In the genomic region with DNA sequence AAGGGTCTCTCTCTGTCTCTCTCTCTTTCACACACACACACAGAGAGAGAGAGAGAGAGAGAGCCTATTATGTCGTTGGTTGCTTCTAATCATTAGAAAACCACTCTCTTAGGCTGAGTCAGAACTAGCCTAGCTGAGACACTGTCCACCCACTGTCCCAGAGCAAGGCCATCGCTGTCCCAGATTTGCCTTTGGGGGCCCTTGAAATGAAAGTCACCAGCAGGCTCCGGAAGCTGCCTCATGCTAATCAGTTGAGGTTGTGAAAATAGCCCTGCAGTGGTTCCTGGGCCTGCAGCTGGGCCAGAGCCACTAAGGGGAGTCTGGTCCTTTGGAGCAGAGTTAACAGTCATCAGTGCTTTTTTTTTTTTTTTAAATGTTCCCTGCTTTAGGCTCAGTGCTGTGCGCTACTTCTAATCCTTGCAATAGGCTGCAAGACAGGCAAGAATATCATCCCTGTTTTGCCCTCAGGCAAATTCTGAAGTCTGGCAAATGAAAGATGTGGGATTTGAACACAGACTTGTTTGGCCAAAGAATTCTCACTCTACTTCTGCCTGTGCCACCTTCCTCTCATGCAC, we compare ENCODE assay signal across 32 mouse cellular contexts.
DNase-seq lines count a peak whose midpoint lies in the region; ATAC-seq lines count a peak whose summit lies in the region.
"Had no signal": no experiment of that assay in that cellular context is flagged by ENCODE, and none has a peak within 500 bp of the region (broad histone marks: within the 10 kb centered on the region; RNA-seq: fewer than 3 reads in every experiment).

No protein-coding gene starts in this region.

- no peak overlapping the region for H3K4me2 ChIP-seq in heart, embryonic 14.5 days (ENCODE audit: low read length)
- H3K4me2 ChIP-seq: embryonic facial prominence, embryonic 13.5 days; forebrain, embryonic 15.5 days; hindbrain, embryonic 13.5 days; limb, embryonic 12.5 days; liver, embryonic 15.5 days; lung, embryonic 14.5 days; midbrain, embryonic 15.5 days had no signal

- H3K9ac ChIP-seq in heart, embryonic 14.5 days (ENCODE audit: low read length), result no peak overlapping the region
- H3K9ac ChIP-seq: embryonic facial prominence, embryonic 13.5 days; forebrain, embryonic 15.5 days; hindbrain, embryonic 13.5 days; limb, embryonic 12.5 days; liver, embryonic 15.5 days; lung, embryonic 14.5 days; midbrain, embryonic 15.5 days had no signal

- WGBS in heart, embryonic 14.5 days, result 29% methylated on average over 4 of the region's 4 CpGs

- ATAC-seq in heart, embryonic 14.5 days (ENCODE audit: insufficient number of reproducible peaks, insufficient read depth, low FRiP score, low read depth), result no peak
- no peak for ATAC-seq in megakaryocyte-erythroid progenitor cell, adult 5-6 weeks (replicated peaks; ENCODE audit: low FRiP score, low TSS enrichment, poor library complexity, severe bottlenecking)
- ATAC-seq: activated CD4-positive, CD25-positive, alpha-beta regulatory T cell, adult 4 months; CD4-positive, CD25-positive, alpha-beta regulatory T cell, adult 4 months; forebrain, embryonic 15.5 days; intestine, embryonic 16.5 days; midbrain, embryonic 15.5 days had no signal

- peak; percentile 86 for DNase-seq in adrenal gland, adult 2 months
- no peak for DNase-seq in adrenal gland, adult 18-20 months (ENCODE audit: low spot score in 2 of 2)
- no peak for DNase-seq in heart, adult 9 months (ENCODE audit: low spot score in 2 of 2)
- DNase-seq in 416B (ENCODE audit: low read depth), result peak; percentile 24
- DNase-seq in adrenal gland, adult 8-10 months, result peak; percentile 79
- no peak for DNase-seq in kidney, postnatal 36 days
- DNase-seq: cerebellum, adult 11-12 months; cerebellum, adult 9-11 months; gastrocnemius, postnatal 25 days; heart, postnatal 10 days; kidney, adult 8-10 months; kidney, postnatal 10 days; lung, embryonic 14.5 days; lung, postnatal 14 days; right cerebral cortex, postnatal 25 days; thymus, adult 18-20 months; thymus, postnatal 25 days had no signal

- H3K4me1 ChIP-seq in heart, embryonic 14.5 days (ENCODE audit: control insufficient read depth in 2 of 2, insufficient read depth in 2 of 2, low read length in 2 of 2), result peaks cover 39 to 58% of the 10 kb centered on the region in 2 experiments

- no peaks in the 10 kb centered on the region for H3K36me3 ChIP-seq in heart, embryonic 14.5 days (ENCODE audit: control insufficient read depth, insufficient read depth, low read length)
- H3K36me3 ChIP-seq: embryonic facial prominence, embryonic 13.5 days; forebrain, embryonic 10.5 days; forebrain, embryonic 15.5 days; hindbrain, embryonic 13.5 days; limb, embryonic 12.5 days; liver, embryonic 15.5 days; midbrain, embryonic 10.5 days; midbrain, embryonic 15.5 days had no signal

- no peak overlapping the region for H3K4me3 ChIP-seq in heart, embryonic 14.5 days (ENCODE audit: control insufficient read depth in 1 of 2, insufficient read depth in 1 of 2, low read depth in 1 of 2, low read length in 2 of 2)
- H3K4me3 ChIP-seq: embryonic facial prominence, embryonic 13.5 days; forebrain, embryonic 10.5 days; forebrain, embryonic 15.5 days; hindbrain, embryonic 13.5 days; left cerebral cortex, adult 2 months; limb, embryonic 12.5 days; liver, embryonic 15.5 days; midbrain, embryonic 10.5 days; midbrain, embryonic 15.5 days had no signal

- H3K9me3 ChIP-seq in heart, embryonic 14.5 days (ENCODE audit: control insufficient read depth, low read length), result no peaks in the 10 kb centered on the region
- H3K9me3 ChIP-seq: embryonic facial prominence, embryonic 13.5 days; forebrain, embryonic 10.5 days; forebrain, embryonic 15.5 days; hindbrain, embryonic 13.5 days; limb, embryonic 12.5 days; liver, embryonic 15.5 days; midbrain, embryonic 10.5 days; midbrain, embryonic 15.5 days had no signal

- peak overlapping the region; percentile 57 to 87 for H3K27ac ChIP-seq in heart, embryonic 14.5 days (replicated peaks in 1 of 2; ENCODE audit: control insufficient read depth in 1 of 2, insufficient read depth in 1 of 2, low read depth in 2 of 2, low read length in 2 of 2)
- H3K27ac ChIP-seq: embryonic facial prominence, embryonic 13.5 days; forebrain, embryonic 10.5 days; forebrain, embryonic 15.5 days; hindbrain, embryonic 13.5 days; left cerebral cortex, adult 2 months; limb, embryonic 12.5 days; liver, embryonic 15.5 days; midbrain, embryonic 10.5 days; midbrain, embryonic 15.5 days; stomach, postnatal 0 days had no signal

- H3K27me3 ChIP-seq in heart, embryonic 14.5 days (ENCODE audit: control insufficient read depth, insufficient read depth, low read length), result 0 out of 2 replicates have a peak, but pooled peaks cover 4% of the 10 kb centered on the region
- H3K27me3 ChIP-seq: midbrain, embryonic 15.5 days had no signal

Comparison
In these comparisons a context has a peak if more than half of its experiments do, and no peak if none do; other contexts are left out.
1. DNase-seq: peak in adrenal gland, adult 2 months (single experiment), 416B (single experiment) and adrenal gland, adult 8-10 months (single experiment); none in adrenal gland, adult 18-20 months (0 of 2), heart, adult 9 months (0 of 2) and kidney, postnatal 36 days (0 of 2).